Mouse (Mus musculus) mammary gland, adult 2 months (tissue): ENCODE measurements around the gene Tmcc1. TPM values are rescaled to one million over a fixed set of nuclear protein-coding genes. Genes with fewer than 3 reads are reported as not detected.

Source experiments
- polyA plus RNA-seq: library from polyadenylated mRNA; depleted of rRNA; stranded (reverse); fragments of >200 nt; gene quantifications from 2 replicates; pipeline ENCODE4 v1.2.3, GENCODE M21; 2012; ENCODE audit warnings: low replicate concordance; rRNA removed

Gene Tmcc1
- 9.8 and 22.5 TPM in 2 replicates for polyA plus RNA-seq

GRCm38 (mm10) chr6:116193394-116194393, at the start of gene Tmcc1:
Gene Tmcc1, minus strand, starts transcription at chr6:116193486.

GRCm38 (mm10) chr6:116207729-116208534, 14.6 kb upstream of the Tmcc1 start, which contains the start of gene Washc2:
Gene Washc2, plus strand, starts transcription at chr6:116208038.

GRCm38 (mm10) chr6:115994877-115995520, 198.3 kb downstream of the Tmcc1 start, which contains the start of gene Plxnd1:
Gene Plxnd1, minus strand, starts transcription at chr6:115995005.

Other genes starting within 250 kb of the Tmcc1 start
- not detected in 2 replicates for gene H1foo, start 248.5 kb downstream of the Tmcc1 start, polyA plus RNA-seq
- 107 and 185 TPM in 2 replicates for gene Plxnd1, start 198.5 kb downstream of the Tmcc1 start, polyA plus RNA-seq
- 52.3 and 56.6 TPM in 2 replicates for gene Washc2, start 14.6 kb upstream of the Tmcc1 start, polyA plus RNA-seq
- 0.20 and 0.45 TPM in 2 replicates for gene Zfand4, start 70.7 kb upstream of the Tmcc1 start, polyA plus RNA-seq
- 37.5 and 62.6 TPM in 2 replicates for gene March8, start 144.5 kb upstream of the Tmcc1 start, polyA plus RNA-seq